Mouse (Mus musculus) liver, embryonic 11.5 days (tissue): ENCODE data around the gene Fam129a. TPM values are rescaled to one million over a fixed set of nuclear protein-coding genes. Genes with fewer than 3 reads are reported as not detected.
"Not testable (repeated sequence)": the region's sequence is repeated elsewhere in the genome, so short reads cannot be mapped to it uniquely, and the experiment has no call there.

Experiments used
- ATAC-seq: fragments of 200-750 bp; cut with Nextera tagmentation; replicated peaks from 2 replicates; pipeline ENCODE4 v1.8.0; 2017; ENCODE audit warnings: moderate number of reproducible peaks, mild to moderate bottlenecking, moderate TSS enrichment, moderate library complexity; ENCODE audit not compliant: low FRiP score
- DNase-seq: peaks from one replicate; pipeline ENCODE4 v3.0.0-alpha.2; 2017; ENCODE audit warnings: low spot score
- H3K27ac ChIP-seq: fragments of 300-500 bp; sonication (generic); 2 replicates; pipeline ENCODE4 v1.5.1; 2014; ENCODE audit warnings: mild to moderate bottlenecking, low read depth, low read length, control low read depth
- H3K27me3 ChIP-seq: fragments of 300-500 bp; sonication (generic); replicated peaks from 2 replicates; pipeline ENCODE4 v1.6.1; 2014; ENCODE audit warnings: low read length, mixed read lengths; ENCODE audit not compliant: control insufficient read depth, insufficient read depth
- H3K36me3 ChIP-seq: fragments of 300-500 bp; sonication (generic); 2 replicates; pipeline ENCODE4 v1.6.1; 2014; ENCODE audit warnings: mild to moderate bottlenecking, low read length, moderate library complexity, mixed read lengths; ENCODE audit not compliant: control insufficient read depth, insufficient read depth
- H3K4me1 ChIP-seq: fragments of 300-500 bp; sonication (generic); replicated peaks from 2 replicates; pipeline ENCODE4 v1.6.1; 2014; ENCODE audit warnings: low read length, mixed read lengths; ENCODE audit not compliant: control insufficient read depth, insufficient read depth
- H3K4me2 ChIP-seq: fragments of 300-500 bp; sonication (generic); 2 replicates; pipeline ENCODE4 v1.6.1; 2014; ENCODE audit warnings: mild to moderate bottlenecking, control low read depth, moderate library complexity
- H3K4me3 ChIP-seq: fragments of 300-500 bp; sonication (generic); 2 replicates; pipeline ENCODE4 v1.5.1; 2014; ENCODE audit warnings: low read depth, low read length, control low read depth
- H3K9ac ChIP-seq: fragments of 300-500 bp; sonication (generic); 2 replicates; pipeline ENCODE4 v1.6.1; 2014; ENCODE audit warnings: low read depth, low read length, control low read depth
- H3K9me3 ChIP-seq: fragments of 300-500 bp; sonication (generic); 2 replicates; pipeline ENCODE4 v1.6.1; 2016; ENCODE audit warnings: low read length, inconsistent platforms, mixed read lengths; ENCODE audit not compliant: control insufficient read depth
- whole genome bisulfite sequencing: fragments of 180-500 bp; shearing (Covaris S2); extraction: QIAGEN DNeasy Blood & Tissue Kit; methylation state at CpG from one replicate; pipeline ENCODE4 v1.1.7; 2014; 5-methylcytosine and 5-hydroxymethylcytosine counted together
- polyA plus RNA-seq: library from polyadenylated mRNA; unstranded; fragments of >200 nt; fragmentation: Nextera tagmentation; extraction: Ambion mirVana; gene quantifications from 2 replicates; pipeline ENCODE4 v1.2.1, GENCODE M21; 2014

Fam129a gene
- polyA plus RNA-seq, 1 experiment from 2014 or later, result 3.0 TPM

GRCm38 (mm10) chr1:151689032-151689431, 118.0 kb downstream of the Fam129a start:
- no peak for DNase-seq
- Histone ChIP-seq H3K27ac (no peak overlapping the region), H3K9me3 (no peaks in the 10 kb centered on the region), H3K9ac (no peak overlapping the region), H3K27me3 (no peaks in the 10 kb centered on the region), H3K4me2 (no peak overlapping the region), H3K4me1 (no peaks in the 10 kb centered on the region; the same call in none of the 2 replicates), H3K36me3 (no peaks in the 10 kb centered on the region), H3K4me3 (no peak overlapping the region)
- ATAC-seq, result no peak
- WGBS, result 72% methylated on average over 5 of the region's 5 CpGs

- Histone ChIP-seq H3K9me3 (no peaks in the 10 kb centered on the region), H3K9ac (no peak overlapping the region), H3K27ac (no peak overlapping the region), H3K4me2 (no peak overlapping the region), H3K4me1 (no peaks in the 10 kb centered on the region; the same call in none of the 2 replicates), H3K36me3 (no peaks in the 10 kb centered on the region), H3K27me3 (no peaks in the 10 kb centered on the region), H3K4me3 (no peak overlapping the region)
- ATAC-seq (no peak), DNase-seq (no peak)
- WGBS, result 47% methylated on average over 8 of the region's 8 CpGs
Observed at GRCm38 (mm10) chr1:151689561-151689960, 118.6 kb downstream of the Fam129a start.

GRCm38 (mm10) chr1:151690061-151690460, 119.1 kb downstream of the Fam129a start:
- 75% methylated on average over 6 of the region's 6 CpGs for WGBS
- no peaks in the 10 kb centered on the region; the same call in none of the 2 replicates for H3K4me1 ChIP-seq
- DNase-seq, result no peak

GRCm38 (mm10) chr1:151690583-151691193, 119.7 kb downstream of the Fam129a start:
- Histone ChIP-seq H3K4me3 (no peak overlapping the region), H3K4me1 (no peaks in the 10 kb centered on the region; the same call in none of the 2 replicates), H3K9me3 (no peaks in the 10 kb centered on the region), H3K9ac (no peak overlapping the region), H3K27me3 (no peaks in the 10 kb centered on the region), H3K36me3 (no peaks in the 10 kb centered on the region), H3K27ac (no peak overlapping the region), H3K4me2 (no peak overlapping the region)
- DNase-seq, result no peak
- WGBS, result 80% methylated on average over 7 of the region's 7 CpGs
- no peak for ATAC-seq

More at GRCm38 (mm10) chr1:151690061-151690460, 119.1 kb downstream of the Fam129a start:
- no peaks in the 10 kb centered on the region for H3K27me3 ChIP-seq
- no peak overlapping the region for H3K4me3 ChIP-seq
- H3K9ac ChIP-seq, result no peak overlapping the region
- ATAC-seq, result no peak
- H3K27ac ChIP-seq, result no peak overlapping the region
- H3K4me2 ChIP-seq, result no peak overlapping the region
- H3K9me3 ChIP-seq, result no peaks in the 10 kb centered on the region
- no peaks in the 10 kb centered on the region for H3K36me3 ChIP-seq

GRCm38 (mm10) chr1:151692867-151693266, 121.9 kb downstream of the Fam129a start:
- WGBS, result 83% methylated on average over 6 of the region's 6 CpGs
- not testable (repeated sequence) for DNase-seq, H3K4me2 ChIP-seq, H3K27me3 ChIP-seq, ATAC-seq, H3K36me3 ChIP-seq, H3K9ac ChIP-seq, H3K4me3 ChIP-seq, H3K9me3 ChIP-seq, H3K4me1 ChIP-seq, H3K27ac ChIP-seq

GRCm38 (mm10) chr1:151696751-151697150, 125.8 kb downstream of the Fam129a start:
- 0 out of 2 replicates have a peak, but pooled peaks cover 2% of the 10 kb centered on the region for H3K27me3 ChIP-seq
- no peak for ATAC-seq
- WGBS, result 87% methylated on average over 7 of the region's 7 CpGs

GRCm38 (mm10) chr1:151697901-151698641, 127.1 kb downstream of the Fam129a start:
- WGBS, result 81% methylated on average over 7 of the region's 7 CpGs
- no peaks in the 10 kb centered on the region for H3K36me3 ChIP-seq
- no peak overlapping the region for H3K4me3 ChIP-seq

More at GRCm38 (mm10) chr1:151696751-151697150, 125.8 kb downstream of the Fam129a start:
- no peaks in the 10 kb centered on the region for H3K36me3 ChIP-seq
- no peak overlapping the region for H3K4me2 ChIP-seq
- no peak overlapping the region for H3K9ac ChIP-seq
- H3K9me3 ChIP-seq, result no peaks in the 10 kb centered on the region
- no peak overlapping the region for H3K27ac ChIP-seq
- no peak for DNase-seq
- no peaks in the 10 kb centered on the region for H3K4me1 ChIP-seq
- H3K4me3 ChIP-seq, result no peak overlapping the region

GRCm38 (mm10) chr1:151699363-151699762, 128.4 kb downstream of the Fam129a start:
- Histone ChIP-seq H3K27ac (no peak overlapping the region), H3K9ac (no peak overlapping the region), H3K36me3 (no peaks in the 10 kb centered on the region), H3K4me2 (no peak overlapping the region), H3K9me3 (no peaks in the 10 kb centered on the region), H3K27me3 (0 out of 2 replicates have a peak, but pooled peaks cover 2% of the 10 kb centered on the region), H3K4me3 (no peak overlapping the region), H3K4me1 (no peaks in the 10 kb centered on the region)
- 72% methylated on average over 7 of the region's 7 CpGs for WGBS
- DNase-seq, result no peak
- no peak; the same call in 1 of the 2 replicates for ATAC-seq

More at GRCm38 (mm10) chr1:151697901-151698641, 127.1 kb downstream of the Fam129a start:
- H3K27me3 ChIP-seq, result 0 out of 2 replicates have a peak, but pooled peaks cover 2% of the 10 kb centered on the region
- DNase-seq (no peak), ATAC-seq (no peak)
- H3K4me1 ChIP-seq, result no peaks in the 10 kb centered on the region
- H3K4me2 ChIP-seq, result no peak overlapping the region
- H3K27ac ChIP-seq, result no peak overlapping the region
- H3K9ac ChIP-seq, result no peak overlapping the region
- H3K9me3 ChIP-seq, result no peaks in the 10 kb centered on the region
